Mouse (Mus musculus) bone marrow macrophage, adult 2 months (primary cell): ENCODE measurements at regions not wholly inside any gene's neighbourhood (a gene's known extent, or its start where the extent isn't known, plus 50 kb on each side); places are given as distances from the start of the nearest gene placed in this dataset.
"Not testable (repeated sequence)": the region's sequence is repeated elsewhere in the genome, so short reads cannot be mapped to it uniquely, and the experiment has no call there.

Source experiments
- H3K27ac ChIP-seq: 2 replicates; pipeline ENCODE4 v1.5.1; 2012; ENCODE audit warnings: low read depth, low read length; ENCODE audit not compliant: insufficient read depth
- H3K4me1 ChIP-seq: 2 replicates; pipeline ENCODE4 v1.6.1; 2012; ENCODE audit warnings: low read length; ENCODE audit not compliant: control insufficient read depth, insufficient read depth
- H3K4me3 ChIP-seq: 2 replicates; pipeline ENCODE4 v1.5.1; 2012; ENCODE audit warnings: mild to moderate bottlenecking, low read length, moderate library complexity; ENCODE audit not compliant: insufficient read depth
- CTCF ChIP-seq: IDR thresholded peaks from 2 replicates; pipeline ENCODE4 v1.5.1; 2012; ENCODE audit warnings: low read depth, mild to moderate bottlenecking, low read length, moderate library complexity
- POLR2A ChIP-seq: IDR thresholded peaks from 2 replicates; pipeline ENCODE4 v1.6.1; 2012; ENCODE audit warnings: mild to moderate bottlenecking, low read depth, low read length, borderline replicate concordance

- peak overlapping the region; percentile 47 for H3K4me3 ChIP-seq
- H3K27ac ChIP-seq, H3K4me1 ChIP-seq: not testable (repeated sequence)
- TF ChIP-seq CTCF: peak; percentile 99
These were observed 68.3 kb downstream of the Hsp90b1 start for GRCm38 (mm10) chr10:86636953-86637376.

GRCm38 (mm10) chr10:86636515-86636914 lies 68.8 kb downstream of the Hsp90b1 start:
- H3K27ac ChIP-seq, H3K4me3 ChIP-seq, H3K4me1 ChIP-seq: not testable (repeated sequence)

- not testable (repeated sequence) for H3K27ac ChIP-seq, H3K4me1 ChIP-seq, H3K4me3 ChIP-seq
These were observed 78.6 kb downstream of the Hsp90b1 start for GRCm38 (mm10) chr10:86626734-86627133.

GRCm38 (mm10) chr10:86617958-86618664 lies 87.2 kb downstream of the Hsp90b1 start:
- H3K4me3 ChIP-seq, H3K27ac ChIP-seq, H3K4me1 ChIP-seq: not testable (repeated sequence)

GRCm38 (mm10) chr10:86612341-86612740 lies 93.0 kb downstream of the Hsp90b1 start:
- not testable (repeated sequence) for H3K27ac ChIP-seq, H3K4me3 ChIP-seq, H3K4me1 ChIP-seq

GRCm38 (mm10) chr10:86610027-86610426 lies 95.3 kb downstream of the Hsp90b1 start:
- H3K27ac ChIP-seq, H3K4me3 ChIP-seq: not testable (repeated sequence)

GRCm38 (mm10) chr10:86600843-86601242 lies 102.1 kb upstream of the Syn3 start:
- H3K4me3 ChIP-seq: not testable (repeated sequence)

More at GRCm38 (mm10) chr10:86610027-86610426, 95.3 kb downstream of the Hsp90b1 start:
- not testable (repeated sequence) for H3K4me1 ChIP-seq

GRCm38 (mm10) chr10:86599991-86600390 lies 101.3 kb upstream of the Syn3 start:
- not testable (repeated sequence) for H3K4me3 ChIP-seq, H3K27ac ChIP-seq, H3K4me1 ChIP-seq

More at GRCm38 (mm10) chr10:86600843-86601242, 102.1 kb upstream of the Syn3 start:
- H3K4me1 ChIP-seq, H3K27ac ChIP-seq: not testable (repeated sequence)

GRCm38 (mm10) chr10:86590211-86590610 lies 91.5 kb upstream of the Syn3 start:
- H3K27ac ChIP-seq, H3K4me3 ChIP-seq, H3K4me1 ChIP-seq: not testable (repeated sequence)

GRCm38 (mm10) chr10:86566875-86567274 lies 68.2 kb upstream of the Syn3 start:
- H3K4me1 ChIP-seq, H3K27ac ChIP-seq, H3K4me3 ChIP-seq: not testable (repeated sequence)

GRCm38 (mm10) chr10:86555843-86556242 lies 57.1 kb upstream of the Syn3 start:
- TF ChIP-seq POLR2A: no peak
- no peak for TF ChIP-seq CTCF
- no peak overlapping the region for H3K4me3 ChIP-seq
- H3K27ac ChIP-seq: no peak overlapping the region
- H3K4me1 ChIP-seq: no peaks in the 10 kb centered on the region
